Mouse (Mus musculus): ENCODE data around the gene Slitrk6. TPM values are rescaled to one million over a fixed set of nuclear protein-coding genes. Genes with fewer than 3 reads are reported as not detected.

The Slitrk6 gene
- total RNA-seq (2021): under 1 TPM; 0.32 to 0.97 TPM

DNA sequence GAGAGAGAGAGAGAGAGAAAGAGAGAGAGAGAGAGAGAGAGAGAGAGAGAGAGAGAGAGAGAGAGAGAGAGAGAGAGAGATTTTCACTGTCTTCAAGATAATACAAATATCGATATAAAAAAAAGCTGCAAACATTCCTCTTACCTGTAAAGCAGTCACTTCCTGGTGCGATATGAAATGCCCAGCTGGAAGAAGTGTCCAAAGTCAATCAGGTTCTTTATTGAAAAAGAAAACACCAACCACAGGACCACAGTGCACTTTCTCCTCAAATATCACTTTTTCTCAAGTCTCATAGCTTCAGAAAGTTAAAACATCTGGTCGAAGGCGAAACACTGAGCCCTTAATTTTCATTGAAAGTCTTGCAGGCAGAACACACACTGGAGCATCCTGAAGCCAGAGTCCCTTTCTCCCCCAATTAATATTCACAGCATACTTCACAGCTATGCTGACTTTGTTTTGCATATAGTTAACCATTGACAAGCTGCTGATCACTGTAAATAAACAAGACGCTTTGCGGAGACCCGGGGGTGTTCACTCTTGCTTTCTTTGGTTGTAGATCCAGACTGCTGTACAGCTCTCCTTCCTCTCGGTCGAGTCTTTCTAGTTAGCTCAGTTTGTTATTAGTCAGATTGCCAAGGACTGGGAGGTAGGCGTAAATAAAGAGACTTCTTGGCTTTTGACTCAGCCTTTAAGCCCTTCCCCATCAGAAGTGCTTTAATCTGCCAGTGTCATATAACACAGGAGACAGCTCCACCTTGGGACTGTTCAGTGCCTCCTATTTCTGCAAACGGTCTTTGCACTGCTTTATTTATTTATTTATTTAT, at the start of gene Slitrk6:
TSS of gene Slitrk6 (minus strand) at position 666 of the 824 bp plus-strand sequence.
- DNase-seq (ENCODE audit: low spot score in 2 of 2): no peak
- intact Hi-C loops (cut with DNase I): no loop called here

DNA sequence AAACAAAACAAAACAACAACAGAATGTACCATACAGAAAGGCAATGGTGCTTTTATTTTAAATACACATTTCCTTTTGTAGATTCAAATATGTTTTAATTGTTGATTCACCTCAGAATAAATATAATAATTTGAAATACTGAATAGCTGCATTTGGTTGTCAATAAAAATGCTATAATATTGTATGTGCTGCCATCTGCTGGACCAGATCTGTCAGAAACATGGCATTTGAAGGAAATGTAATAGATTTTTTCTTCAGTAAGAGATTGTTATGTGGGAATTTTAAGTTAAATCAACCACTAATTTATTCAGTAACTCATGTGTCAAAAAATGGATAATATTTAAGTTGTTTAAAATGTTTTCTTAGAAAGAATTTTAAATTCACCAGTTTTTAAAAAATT, 22.6 kb upstream of the Slitrk6 start:
- intact Hi-C loops (cut with DNase I): no loop called here
- DNase-seq (ENCODE audit: low spot score in 2 of 2): no peak

DNA sequence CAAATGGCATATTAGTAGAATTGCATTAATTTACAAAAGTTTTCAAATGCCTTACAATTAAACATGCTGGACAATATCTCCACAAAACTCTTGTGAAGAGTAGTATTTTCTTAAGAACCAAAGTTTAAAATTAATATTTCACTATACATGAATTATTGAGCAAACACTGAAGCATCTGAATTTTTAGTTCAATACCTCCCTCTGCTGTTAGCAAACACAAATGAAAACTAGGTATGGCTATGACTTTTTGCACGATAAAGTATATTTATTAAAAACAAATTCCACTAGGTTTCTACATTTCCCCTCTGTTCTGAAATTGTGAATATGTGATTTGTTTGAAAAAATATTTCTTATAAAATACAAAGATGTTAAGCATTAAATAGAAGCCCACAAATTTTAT, 15.7 kb upstream of the Slitrk6 start:
- DNase-seq (ENCODE audit: low spot score in 2 of 2): no peak
- intact Hi-C loops (cut with DNase I): no loop called here

- DNase-seq (ENCODE audit: low spot score in 2 of 2): no peak
- intact Hi-C loops (cut with DNase I): loop anchor here (2.0 to 5.0 kb wide), 2 partner anchors 870 to 885 kb away; no protein-coding TSS in a partner anchor
Observed at GRCm38 (mm10) chr14:110762588-110763220, 7.8 kb upstream of the Slitrk6 start.

DNA sequence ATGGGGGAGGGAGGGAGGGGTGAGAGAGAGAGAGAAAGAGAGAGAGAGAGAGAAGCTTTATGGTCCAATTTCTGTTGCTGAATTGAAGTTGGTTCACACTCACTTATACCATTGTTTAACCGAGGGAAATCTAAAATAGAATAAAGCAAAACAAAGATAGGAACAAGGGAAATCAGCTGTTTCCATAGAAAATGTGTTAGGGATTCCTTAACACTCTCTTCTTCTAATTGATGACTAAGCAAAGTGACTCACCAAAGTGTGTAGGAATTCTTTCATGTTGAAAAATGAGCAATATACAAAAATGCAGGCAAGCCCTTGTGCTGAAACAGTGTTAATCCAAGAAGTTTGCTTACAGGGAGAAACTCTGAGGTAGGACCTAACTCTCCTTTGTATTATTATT, 6.0 kb upstream of the Slitrk6 start:
- no peak for DNase-seq (ENCODE audit: low spot score in 2 of 2)
- intact Hi-C loops (cut with DNase I): loop anchor here (5.0 kb wide), 1 partner anchor 884 kb away; no protein-coding TSS in a partner anchor

- intact Hi-C loops (cut with DNase I): no loop called here
Observed at GRCm38 (mm10) chr14:110755308-110755650, 330 bp upstream of the Slitrk6 start.

GRCm38 (mm10) chr14:110739861-110740260, 15.1 kb downstream of the Slitrk6 start:
- no peak for DNase-seq (ENCODE audit: low spot score in 2 of 2)
- intact Hi-C loops (cut with DNase I): no loop called here

More at GRCm38 (mm10) chr14:110755308-110755650, 330 bp upstream of the Slitrk6 start:
- no peak for DNase-seq (ENCODE audit: low spot score in 2 of 2)

DNA sequence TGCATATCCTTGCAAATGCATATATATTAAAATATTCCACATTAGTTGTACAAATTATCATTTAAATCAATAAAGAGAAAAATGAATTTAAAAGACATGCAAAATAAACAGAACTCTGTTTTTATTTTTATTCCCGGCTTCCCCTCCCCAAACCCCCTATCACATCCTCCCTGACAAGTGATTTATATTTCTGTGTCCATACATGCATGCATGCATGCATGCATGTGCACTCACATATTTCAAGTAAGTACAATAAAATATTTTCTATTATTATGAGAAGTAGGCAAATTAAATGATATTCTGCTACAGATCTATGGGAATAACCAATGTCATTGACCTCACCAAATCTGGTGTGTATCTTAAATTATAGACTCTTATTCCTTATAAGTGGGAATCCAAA, 15.6 kb downstream of the Slitrk6 start:
- intact Hi-C loops (cut with DNase I): no loop called here
- no peak for DNase-seq (ENCODE audit: low spot score in 2 of 2)

DNA sequence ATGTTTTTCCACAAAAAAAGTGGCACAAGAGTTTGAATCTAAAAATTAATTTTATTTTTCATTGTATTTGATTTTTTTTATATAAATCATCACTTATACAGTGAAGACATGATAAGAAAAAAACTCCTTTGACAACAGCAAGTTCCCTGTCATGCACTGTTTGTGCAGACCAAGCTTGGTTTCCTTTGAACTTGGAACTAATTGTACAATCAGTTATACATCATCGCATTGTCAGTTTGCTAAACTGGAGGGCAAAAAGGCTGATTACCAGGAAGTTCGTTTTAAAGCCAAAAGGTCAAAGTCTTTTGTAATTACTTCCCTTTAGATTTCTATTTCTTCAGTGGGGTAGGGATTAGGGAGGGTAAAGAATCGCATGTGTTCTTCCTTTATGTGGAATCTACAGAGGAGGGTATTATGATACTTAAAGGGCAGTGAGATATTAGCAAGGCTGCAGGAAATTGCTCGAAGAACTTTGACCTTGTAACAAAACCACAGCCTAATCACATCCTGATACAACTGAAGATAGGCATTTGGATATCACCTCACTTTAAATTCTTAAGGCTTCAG, 26.5 kb downstream of the Slitrk6 start:
- intact Hi-C loops (cut with DNase I): no loop called here
- DNase-seq (ENCODE audit: low spot score in 2 of 2): no peak

DNA sequence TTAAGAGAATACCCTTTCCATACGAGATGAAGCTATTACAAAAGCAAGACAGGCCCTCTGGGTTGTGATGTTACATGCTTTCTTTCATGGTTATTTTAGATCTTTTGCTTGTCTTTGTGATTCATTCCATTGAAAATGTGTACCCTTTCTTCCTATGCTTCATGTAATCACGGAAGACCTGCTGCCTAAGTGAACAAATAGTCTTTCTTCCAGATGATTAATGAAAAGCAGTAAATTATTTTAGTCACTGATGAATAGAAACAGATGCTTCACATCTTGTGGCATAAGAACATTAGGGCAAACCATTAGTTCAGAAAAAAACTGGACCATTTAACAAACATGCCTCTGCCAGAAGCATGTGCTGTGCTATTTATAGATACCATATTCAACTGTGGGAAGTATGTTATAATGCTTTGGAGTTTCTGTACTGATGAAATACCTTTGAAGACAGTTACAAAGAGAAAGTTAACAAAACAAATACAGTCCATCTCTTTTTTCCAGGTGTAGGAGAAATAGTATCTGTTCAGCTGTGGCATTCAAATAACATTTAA, 30.8 kb downstream of the Slitrk6 start:
- DNase-seq (ENCODE audit: low spot score in 2 of 2): no peak
- intact Hi-C loops (cut with DNase I): no loop called here

Measured in left cerebral cortex, postnatal 36 days (tissue).